Mouse (Mus musculus): ENCODE measurements around the gene S100a2.

DNA sequence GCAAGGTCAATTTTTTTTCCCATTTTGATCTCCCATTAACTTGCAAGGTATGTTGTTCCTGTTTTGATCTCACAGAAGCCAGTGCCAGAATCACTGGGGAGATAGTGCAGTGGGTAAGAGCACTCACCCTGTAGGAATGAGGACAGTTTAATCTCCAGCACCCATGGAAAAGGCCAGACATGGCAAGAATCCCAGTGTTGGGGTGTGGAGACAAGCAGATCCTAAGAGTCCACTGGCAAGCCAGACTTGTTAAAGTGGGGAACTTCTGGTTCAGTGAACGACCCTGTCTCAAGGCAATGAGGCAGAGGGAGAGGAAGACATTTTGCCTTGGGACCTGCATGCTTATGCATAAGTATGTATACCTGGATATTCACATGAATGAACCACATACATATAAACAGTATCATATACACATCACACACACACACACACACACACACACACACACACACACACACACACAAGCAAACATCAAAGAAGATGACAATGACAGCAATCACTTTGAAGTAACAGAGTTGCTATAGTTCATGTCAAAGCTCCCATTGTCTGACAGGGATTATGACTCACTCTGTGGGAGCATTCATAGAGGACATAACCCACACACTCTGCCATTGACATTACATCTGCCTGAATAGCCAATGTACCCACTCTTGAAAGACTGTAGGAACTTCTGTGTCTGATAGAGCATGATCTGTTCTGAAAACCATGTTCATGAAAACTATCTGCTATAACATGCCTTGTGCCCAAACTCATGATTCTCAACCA, 48.6 kb downstream of the S100a2 start:
- TF ChIP-seq TAL1 (IDR thresholded peaks at IDR 0.05; ENCODE audit: low read length) (no peak), GATA1 (IDR thresholded peaks at IDR 0.05; ENCODE audit: low read length) (no peak)
